Mouse (Mus musculus) heart, postnatal 4 days (tissue): ENCODE data around the gene Snx27. TPM values are rescaled to one million over a fixed set of nuclear protein-coding genes. Genes with fewer than 3 reads are reported as not detected.

ENCODE experiments used
- DNase-seq: peaks from one replicate; pipeline ENCODE4 v3.0.0; 2021
- total RNA-seq, 2 experiments: library from RNA; stranded (reverse); gene quantifications; 2 replicates each; pipeline ENCODE4 v1.2.3; 2021

The Snx27 gene
- total RNA-seq, 2 experiments from 2014 or later, result 31.8 to 31.9 TPM

DNA sequence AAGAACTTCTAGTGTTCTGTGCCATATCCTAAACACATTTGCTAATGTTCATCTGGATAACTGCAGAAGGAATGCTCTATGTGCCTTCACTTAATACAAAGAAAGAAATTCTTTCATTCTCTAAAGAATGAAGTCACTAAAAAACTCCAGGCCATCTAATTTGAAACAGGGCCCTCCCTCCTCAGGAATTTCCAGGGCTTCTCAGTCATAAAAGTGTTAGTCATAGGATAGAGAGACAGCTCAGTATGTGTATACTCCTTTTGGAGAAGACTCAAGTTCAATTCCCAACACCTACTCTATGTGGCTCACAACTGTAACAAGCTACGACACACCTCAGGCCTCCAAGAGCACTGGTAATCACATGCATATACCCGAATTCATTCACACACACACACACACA, 17.0 kb downstream of the Snx27 start:
- no peak for DNase-seq

DNA sequence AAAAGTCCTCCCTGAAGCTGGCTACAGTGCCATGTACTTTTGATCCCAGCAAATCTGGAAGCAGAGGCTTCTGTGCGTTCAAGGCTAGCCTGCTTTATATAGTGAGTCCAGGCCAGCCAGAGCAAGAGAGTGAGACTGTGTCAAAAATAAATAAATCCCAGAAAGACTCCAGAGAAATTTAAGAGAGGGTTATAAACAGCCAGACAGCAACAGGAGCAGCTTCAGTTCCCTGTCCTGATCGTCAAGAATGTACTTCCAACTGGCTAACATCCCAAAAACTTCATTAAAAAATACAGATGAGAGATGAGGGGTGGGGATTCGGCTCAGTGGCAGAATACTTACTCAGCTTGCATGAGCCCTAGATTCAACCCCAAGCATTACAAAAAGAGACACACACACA, 17.4 kb downstream of the Snx27 start:
- DNase-seq, result no peak

DNA sequence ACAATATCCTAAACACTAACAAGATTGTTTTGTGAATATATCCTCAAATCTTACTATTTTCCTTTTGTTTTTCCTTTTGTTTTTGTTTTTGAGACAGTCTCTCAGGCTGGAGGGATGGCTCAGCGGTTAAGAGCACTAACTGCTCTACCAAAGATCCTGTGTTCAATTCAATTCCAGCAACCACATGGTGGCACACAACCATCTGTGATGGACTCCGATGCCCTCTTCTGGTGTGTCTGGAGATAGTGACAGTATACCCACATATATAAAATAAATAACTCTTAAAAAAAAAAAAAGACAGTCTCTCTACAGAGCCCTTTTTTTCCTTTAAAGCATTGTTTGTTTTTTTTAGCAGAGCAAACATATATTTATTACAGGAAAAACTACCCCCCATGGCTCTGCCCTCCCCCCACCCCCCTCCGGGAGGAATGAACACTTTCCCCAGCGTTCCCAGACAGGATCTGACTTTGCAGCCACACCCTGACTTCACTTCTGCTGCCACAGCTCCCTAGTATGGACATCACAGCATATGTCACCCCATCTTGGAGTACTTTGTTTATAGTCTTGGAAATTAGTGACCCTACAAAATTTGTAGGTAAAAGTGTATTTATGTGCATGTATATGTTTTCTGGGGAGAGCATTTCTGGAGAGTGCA, 18.0 kb downstream of the Snx27 start:
- DNase-seq, result no peak

DNA sequence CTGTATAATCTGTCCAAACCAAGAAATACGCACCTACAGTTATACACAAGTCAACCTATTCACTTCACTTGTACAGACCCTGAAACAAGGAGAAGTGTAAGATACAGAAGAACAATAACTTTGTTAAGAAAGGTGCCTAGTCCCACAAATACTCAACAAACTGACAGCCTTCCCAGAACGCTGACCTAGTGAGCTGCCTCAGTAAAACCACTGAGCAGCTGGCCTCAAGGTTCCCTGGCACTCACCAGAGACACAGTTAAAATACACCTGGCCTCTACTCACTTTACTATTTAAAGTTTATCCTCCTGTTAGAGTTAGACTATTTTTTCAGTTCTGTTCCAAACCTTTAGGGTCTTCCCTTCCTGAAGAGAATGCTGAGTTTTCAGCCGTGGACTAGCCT, 19.4 kb downstream of the Snx27 start:
- no peak for DNase-seq

DNA sequence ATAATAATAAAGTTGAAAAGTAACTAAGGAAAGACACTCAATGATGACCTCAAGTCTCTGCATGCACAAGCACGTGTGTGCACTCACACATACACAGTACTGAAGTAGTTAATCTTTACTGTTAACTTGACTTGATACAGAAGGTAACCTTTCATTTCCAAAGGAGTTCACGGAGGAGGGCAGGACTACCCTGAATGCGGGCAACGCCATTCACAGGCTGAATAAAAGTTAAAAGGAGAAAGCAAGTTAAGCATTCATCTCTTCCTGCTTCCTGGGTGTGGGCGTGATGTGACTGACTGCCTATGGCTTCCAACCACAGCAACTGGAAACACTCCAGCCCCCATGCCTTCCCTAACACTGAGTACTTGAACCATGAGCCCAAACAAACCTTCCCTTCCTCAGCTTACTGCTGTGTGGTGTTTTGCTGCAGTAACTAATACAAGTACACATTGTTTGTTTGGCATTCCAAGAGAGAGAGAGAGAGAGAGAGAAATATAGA, 22.5 kb downstream of the Snx27 start:
- no peak for DNase-seq

DNA sequence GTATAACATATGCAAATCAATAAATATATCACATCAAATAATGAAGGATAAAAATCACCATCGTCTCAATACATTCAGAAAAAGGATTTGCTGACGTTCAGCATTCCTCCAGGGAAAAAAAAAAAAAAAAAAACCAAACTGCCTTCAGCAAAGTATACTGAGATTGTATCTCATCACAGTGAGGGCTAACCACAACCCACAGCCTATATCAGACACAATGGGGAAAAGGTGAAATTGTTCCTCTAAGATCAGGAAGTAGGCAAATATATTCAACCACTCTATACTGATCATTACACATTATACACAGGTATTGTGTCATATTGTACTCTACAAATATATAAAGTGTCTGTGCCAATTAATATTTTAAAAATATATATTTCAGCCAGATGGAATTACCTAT, 33.5 kb downstream of the Snx27 start:
- no peak for DNase-seq

DNA sequence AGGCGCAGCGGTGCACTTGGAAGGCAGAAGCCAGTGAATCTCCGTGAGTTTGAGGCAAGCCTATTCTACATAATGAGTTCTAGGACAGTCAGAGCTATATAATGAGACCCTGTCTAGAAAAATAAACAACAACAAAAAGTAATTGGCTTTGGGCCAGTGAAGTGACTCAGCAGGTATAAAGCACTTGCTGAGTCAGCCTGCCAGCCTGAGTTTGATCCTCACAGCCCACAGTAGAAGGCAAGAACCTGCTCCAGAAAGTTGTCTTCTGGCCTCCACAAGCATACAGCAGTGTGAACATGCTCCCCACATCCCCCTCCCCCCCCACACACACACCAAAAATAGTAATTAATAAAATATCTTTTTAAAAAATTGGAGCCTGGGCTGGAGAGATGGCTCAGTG, 45.3 kb downstream of the Snx27 start:
- DNase-seq, result no peak

DNA sequence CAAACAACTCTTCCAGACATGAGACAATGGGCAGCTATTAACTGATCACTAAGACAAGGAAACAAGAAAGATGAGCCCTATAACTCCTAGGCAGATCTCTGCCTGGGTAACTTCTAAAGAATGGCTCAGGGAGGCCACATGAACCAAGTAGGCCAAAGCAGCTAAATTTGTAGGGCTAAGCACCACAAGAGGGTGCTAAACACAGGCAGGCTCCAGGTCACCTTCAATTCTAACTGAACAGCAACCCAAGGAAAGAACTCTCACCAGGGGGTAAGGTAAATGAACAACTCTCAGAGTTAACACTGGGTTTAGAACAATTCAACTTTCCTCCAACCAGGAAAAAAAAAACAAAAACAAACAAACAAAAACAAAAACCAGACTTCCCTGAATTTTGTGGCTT, 48.5 kb downstream of the Snx27 start:
- DNase-seq, result peak; percentile 43

DNA sequence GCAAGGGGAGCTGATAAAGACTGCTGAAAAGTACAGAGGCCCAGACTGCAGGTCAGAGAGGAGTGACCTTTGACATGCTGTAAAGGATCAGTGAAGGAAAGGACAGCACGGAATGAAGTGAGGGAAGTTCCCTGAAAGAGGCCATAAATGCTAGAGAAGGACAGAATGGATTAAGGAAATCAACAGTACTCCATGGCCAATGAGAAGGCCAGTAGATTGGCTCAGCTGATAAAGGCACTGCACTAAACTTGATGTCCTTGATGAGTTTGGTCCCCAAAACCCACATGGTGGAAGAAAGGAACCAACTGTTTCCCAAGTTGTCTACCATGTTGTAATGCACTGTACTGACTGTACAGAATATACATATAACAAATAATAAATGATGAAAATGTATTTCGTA, 55.8 kb downstream of the Snx27 start:
- no peak for DNase-seq

DNA sequence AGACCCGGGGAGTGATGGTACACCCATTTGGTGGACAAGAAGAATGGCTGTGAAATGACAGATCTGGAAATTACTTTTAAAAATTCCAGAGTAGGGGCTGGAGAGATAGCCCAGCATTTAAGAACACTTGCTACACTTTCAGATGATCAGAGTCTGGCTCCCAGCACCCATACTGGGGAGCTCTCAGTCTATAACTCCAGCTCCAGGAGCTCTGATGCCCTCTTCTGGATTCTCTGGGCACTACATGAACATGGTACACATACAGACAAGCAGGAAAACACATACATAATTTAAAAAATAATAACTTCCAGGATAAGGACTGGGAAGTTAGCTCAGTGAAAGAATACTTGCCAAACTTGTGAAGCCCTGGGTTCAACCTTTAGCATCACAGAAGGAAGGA, 75.9 kb downstream of the Snx27 start:
- DNase-seq, result no peak

DNA sequence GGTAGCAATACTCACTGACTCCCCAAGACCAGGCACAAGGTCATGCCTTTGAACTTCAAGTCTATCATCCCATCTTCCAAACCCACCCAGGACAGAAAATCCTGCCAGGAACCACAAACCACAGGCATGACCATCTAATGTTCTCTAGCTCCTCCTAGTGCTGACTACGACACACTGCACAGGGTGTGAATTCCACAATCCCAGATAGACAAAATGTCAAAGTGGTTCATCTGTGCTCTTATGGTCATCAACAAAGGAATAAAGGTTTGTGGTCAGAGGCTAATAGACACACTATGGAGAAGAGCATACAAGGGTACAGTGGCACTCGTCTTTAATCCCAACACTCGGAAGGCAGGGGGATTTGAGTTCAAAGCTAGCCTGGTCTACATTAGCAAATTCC, 80.3 kb downstream of the Snx27 start:
- DNase-seq, result peak; percentile 26

DNA sequence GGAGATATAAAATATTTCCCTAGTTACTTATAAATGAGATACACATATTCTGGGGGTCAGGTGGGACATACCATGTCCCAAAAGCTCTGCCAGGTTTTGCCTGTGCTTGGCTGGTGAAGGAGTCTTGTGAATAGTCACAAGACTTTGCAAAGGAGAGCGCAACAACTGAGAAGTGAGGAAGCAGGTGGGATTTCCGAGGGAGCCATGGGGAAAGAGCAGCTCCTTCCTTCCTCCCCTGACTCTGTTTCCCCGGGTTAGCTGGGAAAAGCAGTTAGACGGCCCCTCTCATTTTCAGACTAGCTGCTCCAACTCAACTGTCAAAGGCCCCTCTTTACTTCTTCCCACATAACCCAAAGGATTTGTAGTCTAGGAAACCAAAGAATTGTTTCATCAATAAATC, 85.4 kb downstream of the Snx27 start:
- DNase-seq, result no peak

DNA sequence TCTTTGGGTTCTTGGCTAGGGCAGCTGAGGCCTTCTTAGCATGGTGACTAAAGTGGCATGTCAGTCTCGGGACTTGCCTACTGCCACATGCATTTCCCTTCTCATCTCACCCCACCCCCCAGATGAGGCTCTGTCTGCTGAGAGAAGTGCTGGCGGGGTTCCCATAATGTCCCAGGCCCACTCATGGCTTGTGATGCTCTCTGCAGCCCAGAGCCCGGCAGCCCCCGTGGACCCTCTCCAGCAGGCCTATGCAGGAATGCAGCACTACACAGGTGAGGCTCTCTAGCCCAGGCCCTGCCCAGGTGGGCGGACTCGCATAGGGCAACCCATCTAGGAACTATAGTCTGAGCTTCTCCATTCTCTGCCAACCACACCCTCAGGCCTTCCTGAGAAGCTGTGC, 94.9 kb downstream of the Snx27 start:
- no peak for DNase-seq

DNA sequence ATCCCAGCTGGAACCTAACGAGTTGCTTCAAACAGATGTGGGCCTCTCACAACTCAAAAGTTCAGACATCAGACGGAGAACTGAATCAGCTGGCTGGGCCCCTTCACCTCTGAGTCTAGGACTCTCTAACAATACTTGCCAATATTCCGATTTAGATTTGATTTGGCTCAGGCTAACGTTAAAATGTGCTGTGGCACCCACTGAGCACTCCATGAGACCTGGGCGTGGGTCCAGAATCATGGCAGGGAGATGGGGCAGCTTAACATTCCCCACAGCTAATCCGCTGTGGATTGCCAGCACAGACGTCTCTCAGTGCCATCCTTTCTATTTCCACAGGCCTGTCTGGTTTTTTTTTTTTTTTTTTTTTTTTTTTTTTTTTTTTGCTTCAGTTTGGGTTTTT, 96.6 kb downstream of the Snx27 start:
- DNase-seq, result no peak

DNA sequence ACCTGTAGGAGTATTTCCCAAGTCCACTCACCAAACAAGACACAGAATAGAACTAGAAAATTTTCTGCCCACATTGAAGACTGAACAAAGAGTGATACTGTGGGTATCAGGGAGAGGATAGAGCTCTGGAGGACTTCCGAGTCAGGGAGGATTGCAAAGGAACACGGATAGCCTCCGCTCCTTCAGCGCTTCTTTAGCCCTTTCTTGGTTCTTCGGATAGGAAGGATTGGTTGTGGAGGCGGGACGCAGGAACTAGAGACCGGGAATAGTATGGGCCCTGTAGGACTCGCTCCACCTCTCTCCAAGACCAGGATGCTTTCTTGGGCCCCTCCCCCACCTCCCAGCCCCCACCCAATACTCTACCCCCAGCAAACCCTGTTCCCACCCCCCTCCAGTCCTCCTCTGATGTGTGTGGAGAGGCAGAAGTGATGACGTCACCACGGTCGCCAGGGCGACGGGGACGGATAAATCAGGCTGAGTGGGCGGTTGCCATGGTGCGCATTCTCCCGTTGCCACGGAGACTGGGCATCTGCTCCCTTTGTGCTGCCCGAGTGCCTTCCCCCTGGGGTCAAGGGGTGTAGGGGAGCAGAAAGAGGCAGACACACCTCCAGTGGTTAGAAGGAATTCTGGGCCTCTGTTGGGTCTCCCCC, 98.6 kb downstream of the Snx27 start:
- DNase-seq, result peak; percentile 39

DNA sequence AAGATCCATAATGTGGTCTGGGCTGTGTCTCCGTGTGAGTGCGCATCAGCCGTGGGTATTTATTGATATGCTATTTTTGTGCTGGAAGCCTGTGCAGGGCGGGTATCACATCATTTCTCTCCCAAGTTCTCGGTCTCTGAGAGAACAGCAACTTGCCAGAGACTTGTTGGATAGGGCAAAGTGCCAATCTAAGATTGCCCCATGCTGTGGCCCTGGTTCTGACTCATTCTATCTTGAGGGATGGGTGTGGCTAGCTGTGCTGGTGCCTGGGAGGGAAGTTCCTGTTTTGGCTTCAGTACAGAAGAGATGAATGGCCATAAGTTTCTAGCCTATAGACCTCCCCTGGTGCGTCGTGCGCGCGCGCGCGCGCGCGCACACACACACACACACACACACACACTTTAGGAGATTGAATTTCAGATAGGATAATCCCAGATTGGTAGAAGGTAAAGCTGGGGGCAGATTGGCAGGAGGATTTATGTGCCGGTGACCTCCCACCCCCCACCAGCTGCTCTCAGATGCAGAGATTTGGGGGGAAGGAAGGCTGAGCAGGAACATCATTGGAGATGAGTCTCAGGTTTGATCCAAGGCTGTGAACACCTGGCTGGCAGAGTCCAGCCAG, 99.6 kb downstream of the Snx27 start:
- no peak for DNase-seq

DNA sequence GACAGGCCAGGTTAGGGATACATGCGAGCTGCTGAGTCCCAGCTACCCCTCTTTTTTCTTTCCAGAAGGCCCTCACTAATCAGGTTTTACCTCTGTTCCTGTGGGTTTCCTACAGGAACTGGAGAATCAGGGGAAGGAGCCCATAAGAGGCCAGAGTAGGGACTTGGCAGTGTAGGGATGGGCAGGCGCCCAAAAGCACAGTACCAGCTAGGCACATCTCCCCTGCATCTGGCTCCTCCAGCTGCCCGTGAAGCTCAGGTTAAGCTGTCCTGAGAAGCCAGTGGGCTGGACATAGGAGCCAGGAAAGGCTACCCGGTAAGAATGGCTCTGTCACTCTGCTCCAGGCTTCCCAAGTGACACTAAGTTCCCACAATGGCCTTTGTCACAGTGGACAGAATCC, 101.1 kb downstream of the Snx27 start:
- DNase-seq, result no peak

DNA sequence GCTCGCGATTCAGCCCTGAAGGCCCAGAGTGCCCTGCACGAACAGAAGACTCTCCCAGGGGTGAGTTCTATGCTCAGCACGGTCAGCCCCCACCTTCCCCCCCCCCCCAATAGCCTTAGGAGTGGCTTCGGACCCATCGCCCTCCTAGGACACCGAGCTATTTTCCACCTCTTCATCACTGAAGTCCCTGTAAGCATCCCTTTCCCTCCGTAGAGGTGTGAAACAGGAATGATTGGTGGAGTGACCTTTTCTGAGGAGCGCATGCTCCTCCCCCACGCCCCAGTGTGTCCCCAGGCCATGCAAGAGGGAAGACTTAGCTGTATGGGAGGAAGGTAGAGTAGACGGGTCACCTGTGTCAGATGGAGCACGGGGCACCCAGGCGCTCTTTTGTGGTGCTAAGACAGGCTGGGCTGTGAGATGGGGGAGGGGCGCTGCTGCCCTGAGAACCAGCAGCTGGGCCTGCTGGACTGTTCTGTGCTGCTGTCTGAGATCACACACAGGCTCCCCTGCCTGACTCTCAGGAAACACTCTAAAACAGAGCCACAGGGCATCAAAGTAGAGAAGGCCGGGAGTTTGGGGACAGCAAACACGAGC, 102.1 kb downstream of the Snx27 start, which contains the start of gene Riiad1:
Gene Riiad1, minus strand, starts transcription at position 51 of the 594 bp plus-strand sequence.
- no peak for DNase-seq

DNA sequence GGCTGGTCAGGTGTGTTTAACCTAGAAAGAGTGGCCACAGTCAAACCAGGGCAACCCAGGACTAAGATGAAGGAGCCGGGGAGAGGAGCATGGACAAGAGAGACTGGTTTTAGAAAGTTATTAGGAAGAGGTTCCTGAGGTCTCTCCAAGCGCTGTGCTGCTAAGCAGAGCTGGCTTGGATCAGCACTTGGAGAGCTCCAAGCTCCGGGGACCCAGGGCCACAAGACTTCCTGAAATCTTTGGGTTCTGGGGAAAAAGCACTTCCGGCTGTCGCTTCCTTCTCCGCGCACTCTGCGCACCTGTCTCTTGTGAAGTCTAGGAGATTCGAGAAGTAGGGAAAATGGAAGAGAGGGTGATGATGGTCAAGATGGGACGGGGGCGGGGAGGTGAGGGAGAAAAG, 103.0 kb downstream of the Snx27 start:
- peak; percentile 36 for DNase-seq

DNA sequence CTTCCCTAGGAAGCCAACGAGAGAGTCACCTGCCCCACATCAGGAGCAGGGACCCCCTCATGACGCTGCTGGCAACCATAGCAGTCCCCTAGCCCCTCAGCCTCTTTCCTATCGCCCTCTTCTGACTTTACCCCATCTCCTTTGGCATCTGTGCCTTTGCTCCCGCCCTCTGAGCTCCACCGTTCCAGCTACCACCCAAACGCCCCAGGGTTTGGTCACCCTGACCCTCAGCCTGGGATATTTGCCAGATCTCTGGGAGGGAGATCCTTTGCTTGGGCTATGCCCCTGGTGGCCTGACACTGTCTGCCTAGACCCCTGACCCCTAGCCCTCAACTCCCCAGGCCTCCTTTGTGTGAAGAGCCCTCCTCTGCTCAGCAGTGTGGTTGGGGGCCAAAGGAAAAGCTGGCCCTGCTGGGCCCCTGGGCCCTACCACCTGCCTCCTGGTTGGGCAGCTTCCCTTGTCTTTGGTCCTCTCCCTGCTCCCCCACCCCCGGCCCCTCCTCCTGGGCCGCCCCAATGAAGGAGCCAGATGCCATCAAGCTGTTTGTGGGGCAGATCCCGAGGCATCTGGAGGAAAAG, 103.8 kb downstream of the Snx27 start:
- no peak for DNase-seq

DNA sequence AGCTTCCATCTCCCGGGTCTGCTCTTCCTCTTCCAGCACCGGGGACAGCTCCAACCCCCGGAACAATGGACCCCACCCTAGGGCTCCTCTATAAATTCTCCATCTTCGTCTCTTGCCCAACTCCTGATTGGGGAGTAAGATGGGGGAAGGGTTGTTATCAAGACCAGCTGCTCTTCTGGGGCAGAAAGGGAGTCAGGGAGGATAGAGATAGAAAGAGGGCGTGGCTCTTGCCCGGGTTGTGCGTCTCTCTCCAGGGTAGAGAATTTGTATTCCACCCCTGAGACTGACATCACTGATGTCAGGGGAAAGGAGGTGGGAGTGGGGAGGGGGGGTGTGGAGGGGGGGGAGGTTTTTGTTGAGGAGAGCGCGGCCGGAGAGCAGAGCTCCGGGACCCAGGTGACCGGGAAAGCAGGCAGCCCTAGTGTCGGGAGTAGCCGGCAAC, 104.5 kb downstream of the Snx27 start, which contains the start of gene Celf3:
Gene Celf3, plus strand, starts transcription at position 315 of the 442 bp plus-strand sequence.
- peak; percentile 27 for DNase-seq

DNA sequence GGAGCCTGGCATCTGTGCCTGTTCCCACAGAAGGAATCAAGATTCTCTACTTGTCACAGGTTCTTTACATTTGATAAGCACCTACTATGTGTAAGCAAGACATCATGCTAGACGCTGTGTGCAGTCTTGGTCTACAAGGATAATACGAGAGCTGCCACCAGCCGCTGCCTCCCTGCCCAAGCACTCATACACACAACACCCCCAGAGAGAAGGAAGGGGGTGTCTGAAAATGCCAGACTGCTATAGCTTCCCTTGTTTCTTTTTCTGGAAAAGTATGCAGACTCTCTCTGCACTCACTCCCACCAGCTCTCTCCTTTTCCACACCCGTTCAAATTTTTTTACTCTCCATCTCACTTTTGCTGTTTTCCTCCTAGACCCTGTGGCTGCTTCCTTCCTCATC, 105.1 kb downstream of the Snx27 start:
- DNase-seq, result no peak
